Mouse (Mus musculus) liver, postnatal 0 days (tissue): Measurements from ENCODE around the gene Snx7. TPM values are rescaled to one million over a fixed set of nuclear protein-coding genes. Genes with fewer than 3 reads are reported as not detected.

Source experiments
- ATAC-seq: fragments of 200-750 bp; cut with Nextera tagmentation; 2 replicates; pipeline ENCODE4 v1.8.0; 2017; ENCODE audit warnings: mild to moderate bottlenecking, moderate library complexity
- DNase-seq: peaks from one replicate; pipeline ENCODE4 v3.0.0-alpha.2; 2016
- H3K27ac ChIP-seq: fragments of 300-500 bp; sonication (generic); 2 replicates; pipeline ENCODE4 v1.5.1; 2014; ENCODE audit warnings: antibody characterized with exemption, moderate library complexity, mild to moderate bottlenecking, low read depth
- H3K27me3 ChIP-seq: fragments of 300-500 bp; sonication (generic); 2 replicates; pipeline ENCODE4 v1.6.1; 2014; ENCODE audit warnings: low read length, control low read depth, mixed read lengths; ENCODE audit not compliant: insufficient read depth
- H3K36me3 ChIP-seq: fragments of 300-500 bp; sonication (generic); replicated peaks from 2 replicates; pipeline ENCODE4 v1.6.1; 2014; ENCODE audit warnings: mild to moderate bottlenecking, control low read depth, low read length, moderate library complexity, mixed read lengths; ENCODE audit not compliant: insufficient read depth
- H3K4me1 ChIP-seq: fragments of 300-500 bp; sonication (generic); 2 replicates; pipeline ENCODE4 v1.6.1; 2014; ENCODE audit warnings: antibody characterized with exemption, mild to moderate bottlenecking, control low read depth; ENCODE audit not compliant: insufficient read depth
- H3K4me2 ChIP-seq: fragments of 300-500 bp; sonication (generic); 2 replicates; pipeline ENCODE4 v1.6.1; 2014; ENCODE audit warnings: low read depth, mild to moderate bottlenecking, low read length, moderate library complexity, mixed read lengths
- H3K4me3 ChIP-seq: fragments of 300-500 bp; sonication (generic); 2 replicates; pipeline ENCODE4 v1.5.1; 2014; ENCODE audit warnings: low read depth, low read length
- H3K9ac ChIP-seq: fragments of 300-500 bp; sonication (generic); replicated peaks from 2 replicates; pipeline ENCODE4 v1.6.1; 2014; ENCODE audit warnings: mild to moderate bottlenecking, moderate library complexity
- H3K9me3 ChIP-seq: fragments of 300-500 bp; sonication (generic); 2 replicates; pipeline ENCODE4 v1.6.1; 2016; ENCODE audit warnings: mild to moderate bottlenecking, control low read depth, low read length, mixed read lengths
- CTCF ChIP-seq: sonication (generic); IDR thresholded peaks from 2 replicates; pipeline ENCODE4 v1.5.1; 2016; ENCODE audit warnings: antibody characterized with exemption, low read depth
- EP300 ChIP-seq: IDR thresholded peaks from 2 replicates; pipeline ENCODE4 v1.6.1; 2016; ENCODE audit warnings: antibody characterized with exemption, low read depth, mild to moderate bottlenecking
- WGBS: fragments of 180-500 bp; shearing (Covaris S2); extraction: QIAGEN DNeasy Blood & Tissue Kit; methylation state at CpG from one replicate; pipeline ENCODE4 v1.1.7; 2014; ENCODE audit not compliant: insufficient replicate concordance; 5-methylcytosine and 5-hydroxymethylcytosine counted together
- polyA plus RNA-seq: library from polyadenylated mRNA; unstranded; fragments of >200 nt; fragmentation: Nextera tagmentation; extraction: Ambion mirVana; gene quantifications from 2 replicates; pipeline ENCODE4 v1.2.1, GENCODE M21; 2015

Gene Snx7
- polyA plus RNA-seq, 1 experiment from 2014 or later, result 14.1 TPM

GRCm38 (mm10) chr3:117838020-117838419 lies 30.7 kb downstream of the Snx7 start:
- H3K4me3 ChIP-seq, result no peak overlapping the region
- H3K4me2 ChIP-seq, result no peak overlapping the region
- DNase-seq (no peak), ATAC-seq (no peak)
- no peaks in the 10 kb centered on the region for H3K9me3 ChIP-seq
- TF ChIP-seq CTCF, result no peak
- no peak for TF ChIP-seq EP300
- no peaks in the 10 kb centered on the region for H3K4me1 ChIP-seq
- H3K9ac ChIP-seq, result no peak overlapping the region
- no peaks in the 10 kb centered on the region for H3K36me3 ChIP-seq
- no peak overlapping the region for H3K27ac ChIP-seq
- no peaks in the 10 kb centered on the region for H3K27me3 ChIP-seq
- WGBS, result 78% methylated on average over 3 of the region's 3 CpGs

- Histone ChIP-seq H3K9me3 (no peaks in the 10 kb centered on the region), H3K4me3 (no peak overlapping the region), H3K36me3 (no peaks in the 10 kb centered on the region), H3K27me3 (no peaks in the 10 kb centered on the region), H3K27ac (no peak overlapping the region), H3K9ac (no peak overlapping the region), H3K4me2 (no peak overlapping the region), H3K4me1 (no peaks in the 10 kb centered on the region)
- ATAC-seq, result no peak
- no peak for DNase-seq
- WGBS, result 77% methylated on average over 6 of the region's 6 CpGs
- no peak for TF ChIP-seq EP300
- TF ChIP-seq CTCF, result no peak
Observed at GRCm38 (mm10) chr3:117826486-117827200, 42.1 kb downstream of the Snx7 start.

GRCm38 (mm10) chr3:117823218-117823617 lies 45.5 kb downstream of the Snx7 start:
- WGBS, result 79% methylated on average over 3 of the region's 3 CpGs
- H3K4me3 ChIP-seq, result no peak overlapping the region
- no peak overlapping the region for H3K4me2 ChIP-seq
- no peaks in the 10 kb centered on the region for H3K27me3 ChIP-seq
- DNase-seq (no peak), ATAC-seq (no peak)
- H3K27ac ChIP-seq, result no peak overlapping the region
- no peak for TF ChIP-seq CTCF
- no peak for TF ChIP-seq EP300
- H3K4me1 ChIP-seq, result no peaks in the 10 kb centered on the region
- no peaks in the 10 kb centered on the region for H3K36me3 ChIP-seq
- H3K9ac ChIP-seq, result no peak overlapping the region
- no peaks in the 10 kb centered on the region for H3K9me3 ChIP-seq

GRCm38 (mm10) chr3:117817635-117818034 lies 51.1 kb downstream of the Snx7 start:
- Histone ChIP-seq H3K27me3 (no peaks in the 10 kb centered on the region), H3K9me3 (no peaks in the 10 kb centered on the region), H3K4me1 (no peaks in the 10 kb centered on the region), H3K27ac (no peak overlapping the region), H3K4me3 (no peak overlapping the region), H3K4me2 (no peak overlapping the region), H3K9ac (no peak overlapping the region), H3K36me3 (no peaks in the 10 kb centered on the region)
- WGBS, result 78% methylated on average over 1 of the region's 1 CpGs
- ATAC-seq, result no peak
- DNase-seq, result no peak
- TF ChIP-seq EP300 (no peak), CTCF (no peak)

- Histone ChIP-seq H3K4me1 (no peaks in the 10 kb centered on the region), H3K36me3 (no peaks in the 10 kb centered on the region), H3K27me3 (no peaks in the 10 kb centered on the region), H3K4me3 (no peak overlapping the region), H3K9ac (no peak overlapping the region), H3K27ac (no peak overlapping the region), H3K4me2 (no peak overlapping the region), H3K9me3 (no peaks in the 10 kb centered on the region)
- ATAC-seq, result no peak
- 71% methylated on average over 2 of the region's 2 CpGs for WGBS
- no peak for TF ChIP-seq CTCF
- no peak for TF ChIP-seq EP300
- DNase-seq, result no peak
Observed at GRCm38 (mm10) chr3:117814218-117814617, 54.5 kb downstream of the Snx7 start.

GRCm38 (mm10) chr3:117812135-117812534 lies 56.6 kb downstream of the Snx7 start:
- H3K4me3 ChIP-seq, result no peak overlapping the region
- H3K36me3 ChIP-seq, result no peaks in the 10 kb centered on the region
- no peak overlapping the region for H3K27ac ChIP-seq
- 87% methylated on average over 4 of the region's 4 CpGs for WGBS
- ATAC-seq (no peak), DNase-seq (no peak)
- H3K27me3 ChIP-seq, result no peaks in the 10 kb centered on the region
- no peak overlapping the region for H3K4me2 ChIP-seq
- H3K9me3 ChIP-seq, result no peaks in the 10 kb centered on the region
- no peak overlapping the region for H3K9ac ChIP-seq
- no peak for TF ChIP-seq CTCF
- TF ChIP-seq EP300, result no peak
- no peaks in the 10 kb centered on the region for H3K4me1 ChIP-seq
